22 mouse cellular contexts compared by ENCODE assay signal in the genomic region with DNA sequence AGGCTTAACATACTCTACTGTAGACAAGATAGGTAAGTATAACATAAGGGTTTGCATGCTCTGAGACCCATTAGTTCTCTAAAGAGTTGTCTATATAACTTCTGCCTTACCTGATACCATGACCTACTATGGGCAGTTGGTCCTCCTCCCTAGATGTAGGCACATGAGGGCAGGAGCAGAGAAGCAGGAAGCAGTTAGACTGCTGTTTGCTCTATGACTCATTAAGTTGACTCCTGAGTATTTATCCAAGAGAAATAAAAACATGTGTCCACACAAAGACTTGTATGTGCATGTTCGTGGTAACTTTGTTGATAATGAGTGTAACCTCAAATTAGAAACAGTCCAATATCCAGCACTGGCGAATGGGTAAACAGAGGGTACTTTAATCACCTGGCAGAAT. TPM values are rescaled to one million over a fixed set of nuclear protein-coding genes. Genes with fewer than 3 reads are reported as not detected.
DNase-seq lines count a peak whose midpoint lies in the region; ATAC-seq and TF ChIP-seq lines count a peak whose summit lies in the region.
"Had no signal": no experiment of that assay in that cellular context is flagged by ENCODE, and none has a peak within 500 bp of the region (broad histone marks: within the 10 kb centered on the region; RNA-seq: fewer than 3 reads in every experiment).

No protein-coding gene starts in this region.

- no peak overlapping the region for H3K4me2 ChIP-seq in lung, postnatal 0 days (replicated peaks; ENCODE audit: low read depth, low read length)
- no peak overlapping the region for H3K4me2 ChIP-seq in stomach, embryonic 16.5 days (ENCODE audit: low read depth, low read length)
- H3K4me2 ChIP-seq: embryonic facial prominence, embryonic 12.5 days; forebrain, embryonic 13.5 days; forebrain, embryonic 15.5 days had no signal

- no peak for TF ChIP-seq CTCF in lung, postnatal 0 days (IDR thresholded peaks at IDR 0.05)

- H3K36me3 ChIP-seq in lung, postnatal 0 days (ENCODE audit: insufficient read depth, low read length): no peaks in the 10 kb centered on the region
- H3K36me3 ChIP-seq in stomach, embryonic 16.5 days (ENCODE audit: control insufficient read depth, insufficient read depth, low read length): no peaks in the 10 kb centered on the region
- H3K36me3 ChIP-seq: embryonic facial prominence, embryonic 10.5 days; embryonic facial prominence, embryonic 12.5 days; forebrain, embryonic 15.5 days; G1E had no signal

- H3K9ac ChIP-seq in lung, postnatal 0 days (replicated peaks; ENCODE audit: low read depth): no peak overlapping the region
- no peak overlapping the region for H3K9ac ChIP-seq in stomach, embryonic 16.5 days (ENCODE audit: low read length)
- H3K9ac ChIP-seq: embryonic facial prominence, embryonic 12.5 days; forebrain, embryonic 13.5 days; forebrain, embryonic 15.5 days; forebrain, postnatal 0 days had no signal

- H3K4me1 ChIP-seq in lung, postnatal 0 days (ENCODE audit: insufficient read depth, low read depth, low read length): peaks cover 2% of the 10 kb centered on the region; the same call in 1 of the 2 replicates
- no peaks in the 10 kb centered on the region for H3K4me1 ChIP-seq in stomach, embryonic 16.5 days (ENCODE audit: control insufficient read depth, insufficient read depth, low read length)
- H3K4me1 ChIP-seq: forebrain, embryonic 13.5 days; forebrain, embryonic 15.5 days had no signal

- no peak for ATAC-seq in lung, postnatal 0 days
- ATAC-seq in stomach, embryonic 16.5 days (ENCODE audit: insufficient read depth, low FRiP score): peak; percentile 64; the same call in 1 of the 2 replicates
- ATAC-seq: activated CD4-positive, CD25-positive, alpha-beta regulatory T cell, adult 4 months; CD4-positive, CD25-positive, alpha-beta regulatory T cell, adult 4 months; forebrain, embryonic 13.5 days; forebrain, embryonic 15.5 days; forebrain, postnatal 0 days; Patski had no signal

- no peaks in the 10 kb centered on the region for H3K9me3 ChIP-seq in lung, postnatal 0 days (ENCODE audit: low read length)
- no peaks in the 10 kb centered on the region for H3K9me3 ChIP-seq in stomach, embryonic 16.5 days (replicated peaks; ENCODE audit: control insufficient read depth, low read length)
- H3K9me3 ChIP-seq: embryonic facial prominence, embryonic 10.5 days; embryonic facial prominence, embryonic 12.5 days; forebrain, embryonic 13.5 days; forebrain, embryonic 15.5 days; G1E had no signal

- DNase-seq in lung, postnatal 0 days (ENCODE audit: low spot score): peak; percentile 11
- no peak for DNase-seq in lung, postnatal 10 days
- no peak for DNase-seq in spleen, postnatal 4 days (ENCODE audit: low spot score in 2 of 2)
- DNase-seq in kidney, postnatal 36 days: no peak
- DNase-seq: adrenal gland, adult 8-10 months; adrenal gland, postnatal 14 days; adrenal gland, postnatal 36 days; cerebellum, adult 11-12 months; cerebellum, adult 2 months; cerebellum, adult 9-10 months; cerebellum, postnatal 10 days; cerebellum, postnatal 25 days; forebrain, postnatal 0 days had no signal

- WGBS in lung, postnatal 0 days: 48% methylated on average over 2 of the region's 2 CpGs
- WGBS in stomach, embryonic 16.5 days: 56% methylated on average over 2 of the region's 2 CpGs

- no peaks in the 10 kb centered on the region for H3K27me3 ChIP-seq in lung, postnatal 0 days (replicated peaks; ENCODE audit: insufficient read depth, low read length)
- H3K27me3 ChIP-seq in stomach, embryonic 16.5 days (ENCODE audit: control insufficient read depth, insufficient read depth, low read length): no peaks in the 10 kb centered on the region
- H3K27me3 ChIP-seq: embryonic facial prominence, embryonic 12.5 days; forebrain, embryonic 13.5 days; forebrain, embryonic 15.5 days; Patski had no signal

- 0 out of 2 replicates have a peak, but pooled peaks have one; percentile 9 for TF ChIP-seq EP300 in lung, postnatal 0 days (IDR thresholded peaks at IDR 0.05)

- no peak overlapping the region for H3K27ac ChIP-seq in lung, postnatal 0 days (ENCODE audit: low read length)
- no peak overlapping the region for H3K27ac ChIP-seq in stomach, embryonic 16.5 days (ENCODE audit: low read length)
- H3K27ac ChIP-seq: embryonic facial prominence, embryonic 10.5 days; embryonic facial prominence, embryonic 12.5 days; forebrain, embryonic 13.5 days; forebrain, embryonic 15.5 days had no signal

- H3K4me3 ChIP-seq in lung, postnatal 0 days (ENCODE audit: low read depth, low read length): no peak overlapping the region
- no peak overlapping the region for H3K4me3 ChIP-seq in stomach, embryonic 16.5 days (replicated peaks; ENCODE audit: low read length)
- H3K4me3 ChIP-seq: embryonic facial prominence, embryonic 10.5 days; embryonic facial prominence, embryonic 12.5 days; forebrain, embryonic 13.5 days; forebrain, embryonic 15.5 days had no signal

RNA-seq across cellular contexts. Expression of gene Egfr, which starts 14.7 kb away (rescaled TPM):
- 9.3 and 14.5 TPM in 2 replicates for polyA plus RNA-seq in lung, postnatal 0 days (2015; fragmentation: Nextera tagmentation; extraction: Ambion mirVana)
- 17.0 and 17.8 TPM in 2 replicates for polyA plus RNA-seq in stomach, embryonic 16.5 days (2015; fragmentation: Nextera tagmentation; extraction: Ambion mirVana)
- polyA plus RNA-seq: G1E had no signal
